Mouse (Mus musculus): ENCODE results near the gene Nudt21. TPM values are rescaled to one million over a fixed set of nuclear protein-coding genes. Genes with fewer than 3 reads are reported as not detected.

Gene Nudt21
- total RNA-seq (2021): 10 to 100 TPM; 61.4 to 63.6 TPM
- long read RNA-seq, experiment 1, full-length matches to known transcripts: 57 of 62 reads
- long read RNA-seq, experiment 1, partial matches to known transcripts: 3 of 62 reads
- long read RNA-seq, experiment 1, other reads (novel, unspliced or antisense): 2 of 62 reads
- long read RNA-seq, experiment 2, full-length matches to known transcripts: 92 of 95 reads
- long read RNA-seq, experiment 2, partial matches to known transcripts: 1 of 95 reads
- long read RNA-seq, experiment 2, other reads (novel, unspliced or antisense): 2 of 95 reads

GRCm38 (mm10) chr8:94036944-94037524 lies at the start of gene Nudt21, which contains the start of gene Ogfod1:
Nudt21 (minus strand) TSS chr8:94037031.
Ogfod1 (plus strand) TSS chr8:94037198.
- peak; percentile 62 to 84 for DNase-seq (ENCODE audit: low spot score in 2 of 2)

GRCm38 (mm10) chr8:94076461-94077192 lies 39.8 kb upstream of the Nudt21 start:
- no peak for DNase-seq (ENCODE audit: low spot score in 2 of 2)

GRCm38 (mm10) chr8:94068793-94069192 lies 32.0 kb upstream of the Nudt21 start:
- DNase-seq (ENCODE audit: low spot score in 2 of 2): no peak

GRCm38 (mm10) chr8:94066121-94066863 lies 29.5 kb upstream of the Nudt21 start:
- no peak for DNase-seq (ENCODE audit: low spot score in 2 of 2)

GRCm38 (mm10) chr8:94057157-94057854 lies 20.5 kb upstream of the Nudt21 start:
- no peak for DNase-seq (ENCODE audit: low spot score in 2 of 2)

GRCm38 (mm10) chr8:94052696-94053095 lies 15.9 kb upstream of the Nudt21 start:
- no peak for DNase-seq (ENCODE audit: low spot score in 2 of 2)

- no peak for DNase-seq (ENCODE audit: low spot score in 2 of 2)
Observed at GRCm38 (mm10) chr8:94047845-94048244, 11.0 kb upstream of the Nudt21 start.

GRCm38 (mm10) chr8:94037806-94038205 lies 975 bp upstream of the Nudt21 start:
- DNase-seq (ENCODE audit: low spot score in 2 of 2): no peak

- DNase-seq (ENCODE audit: low spot score in 2 of 2): peak; percentile 21 to 48
Observed at GRCm38 (mm10) chr8:94036541-94036940, 290 bp downstream of the Nudt21 start.

- DNase-seq (ENCODE audit: low spot score in 2 of 2): no peak
Observed at GRCm38 (mm10) chr8:94035200-94035599, 1.6 kb downstream of the Nudt21 start.

GRCm38 (mm10) chr8:94033601-94034000 lies 3.2 kb downstream of the Nudt21 start:
- no peak for DNase-seq (ENCODE audit: low spot score in 2 of 2)

- DNase-seq (ENCODE audit: low spot score in 2 of 2): no peak
Observed at GRCm38 (mm10) chr8:94029701-94030100, 7.1 kb downstream of the Nudt21 start.

GRCm38 (mm10) chr8:94023916-94024315 lies 12.9 kb downstream of the Nudt21 start:
- no peak for DNase-seq (ENCODE audit: low spot score in 2 of 2)

GRCm38 (mm10) chr8:94013026-94013612 lies 23.7 kb downstream of the Nudt21 start:
- no peak for DNase-seq (ENCODE audit: low spot score in 2 of 2)

- DNase-seq (ENCODE audit: low spot score in 2 of 2): peak; percentile 28 to 61
Observed at GRCm38 (mm10) chr8:94012013-94012951, 24.5 kb downstream of the Nudt21 start, which contains the start of gene Amfr. Amfr (minus strand) TSS chr8:94012842.

GRCm38 (mm10) chr8:94011076-94012012 lies 25.5 kb downstream of the Nudt21 start:
- no peak for DNase-seq (ENCODE audit: low spot score in 2 of 2)

GRCm38 (mm10) chr8:94010101-94010705 lies 26.6 kb downstream of the Nudt21 start:
- DNase-seq (ENCODE audit: low spot score in 2 of 2): no peak

Data from adrenal gland, postnatal 4 days (tissue).